Mouse (Mus musculus) midbrain, embryonic 16.5 days (tissue): ENCODE data around the gene Prss41. TPM values are rescaled to one million over a fixed set of nuclear protein-coding genes. Genes with fewer than 3 reads are reported as not detected.
A peak's percentile ranks its signal among the peaks of the same experiment; 100 is the strongest.

Experiments used
- ATAC-seq: fragments of 200-750 bp; cut with Nextera tagmentation; 2 replicates; pipeline ENCODE4 v1.8.0; 2017; ENCODE audit warnings: moderate TSS enrichment
- H3K27ac ChIP-seq: fragments of 300-500 bp; sonication (generic); 2 replicates; pipeline ENCODE4 v1.5.1; 2014; ENCODE audit warnings: mild to moderate bottlenecking, low read length, mixed read lengths
- H3K27me3 ChIP-seq: fragments of 300-500 bp; sonication (generic); 2 replicates; pipeline ENCODE4 v1.6.1; 2014; ENCODE audit warnings: low read depth, low read length, mixed read lengths; ENCODE audit not compliant: control insufficient read depth, insufficient read depth
- H3K36me3 ChIP-seq: fragments of 300-500 bp; sonication (generic); 2 replicates; pipeline ENCODE4 v1.6.1; 2014; ENCODE audit warnings: mild to moderate bottlenecking, low read length, moderate library complexity, mixed read lengths; ENCODE audit not compliant: control insufficient read depth, insufficient read depth
- H3K4me1 ChIP-seq: fragments of 300-500 bp; sonication (generic); 2 replicates; pipeline ENCODE4 v1.6.1; 2014; ENCODE audit warnings: mild to moderate bottlenecking, low read length, mixed read lengths; ENCODE audit not compliant: control insufficient read depth, insufficient read depth
- H3K4me2 ChIP-seq: fragments of 300-500 bp; sonication (generic); 2 replicates; pipeline ENCODE4 v1.6.1; 2014; ENCODE audit warnings: mild to moderate bottlenecking, low read length, mixed read lengths
- H3K4me3 ChIP-seq: fragments of 300-500 bp; sonication (generic); 2 replicates; pipeline ENCODE4 v1.5.1; 2014; ENCODE audit warnings: low read depth, mild to moderate bottlenecking, low read length, moderate library complexity, mixed read lengths
- H3K9ac ChIP-seq: fragments of 300-500 bp; sonication (generic); 2 replicates; pipeline ENCODE4 v1.6.1; 2014; ENCODE audit warnings: low read depth, low read length, mixed read lengths
- H3K9me3 ChIP-seq: fragments of 300-500 bp; sonication (generic); replicated peaks from 2 replicates; pipeline ENCODE4 v1.6.1; 2014; ENCODE audit warnings: mild to moderate bottlenecking, low read length, mixed read lengths; ENCODE audit not compliant: control insufficient read depth, poor library complexity, severe bottlenecking
- WGBS: fragments of 180-500 bp; shearing (Covaris S2); extraction: QIAGEN DNeasy Blood & Tissue Kit; methylation state at CpG from one replicate; pipeline ENCODE4 v1.1.7; 2014; 5-methylcytosine and 5-hydroxymethylcytosine counted together
- polyA plus RNA-seq: library from polyadenylated mRNA; unstranded; fragments of >200 nt; fragmentation: Nextera tagmentation; extraction: Ambion mirVana; gene quantifications from 2 replicates; pipeline ENCODE4 v1.2.1, GENCODE M21; 2015

Prss41 gene
- polyA plus RNA-seq, 1 experiment from 2014 or later, result 1.6 TPM

DNA sequence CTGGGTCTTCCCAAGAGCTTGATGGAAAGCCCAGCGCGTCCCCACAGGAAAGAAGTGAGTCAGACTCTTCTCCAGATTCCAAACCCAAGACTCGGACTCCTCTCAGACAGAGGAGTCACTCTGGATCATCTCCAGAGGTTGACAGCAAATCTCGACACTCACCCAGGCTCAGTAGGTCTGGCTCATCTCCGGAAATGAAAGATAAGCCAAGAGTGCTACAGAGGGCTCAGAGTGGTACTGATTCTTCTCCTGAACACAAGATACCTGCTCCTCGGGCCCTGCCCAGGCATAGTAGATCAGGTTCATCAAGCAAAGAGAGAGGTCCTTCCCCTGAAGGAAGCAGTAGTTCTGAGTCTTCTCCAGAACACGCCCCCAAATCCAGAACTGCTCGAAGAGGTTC, 25.4 kb downstream of the Prss41 start:
- no peak overlapping the region for H3K4me2 ChIP-seq
- WGBS, result 99% methylated on average over 8 of the region's 8 CpGs
- no peaks in the 10 kb centered on the region for H3K27me3 ChIP-seq
- H3K4me1 ChIP-seq, result no peaks in the 10 kb centered on the region
- H3K9me3 ChIP-seq, result peaks cover 17% of the 10 kb centered on the region; the same call in 1 of the 2 replicates
- no peak overlapping the region for H3K9ac ChIP-seq
- no peak for ATAC-seq
- H3K36me3 ChIP-seq, result peaks cover 88% of the 10 kb centered on the region
- no peak overlapping the region for H3K4me3 ChIP-seq
- H3K27ac ChIP-seq, result no peak overlapping the region

DNA sequence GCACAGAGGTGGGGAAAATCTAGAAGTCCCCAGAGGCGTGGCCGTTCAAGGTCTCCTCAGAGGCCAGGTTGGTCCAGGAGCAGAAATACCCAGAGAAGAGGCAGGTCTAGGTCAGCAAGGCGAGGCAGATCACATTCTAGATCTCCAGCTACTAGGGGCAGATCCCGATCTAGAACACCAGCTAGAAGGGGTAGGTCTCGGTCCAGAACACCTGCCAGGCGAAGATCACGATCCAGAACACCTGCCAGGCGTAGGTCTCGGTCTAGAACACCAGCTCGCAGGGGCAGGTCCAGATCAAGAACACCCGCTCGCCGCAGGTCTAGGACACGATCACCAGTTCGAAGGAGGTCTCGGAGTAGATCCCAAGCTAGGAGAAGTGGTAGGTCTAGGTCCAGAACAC, 28.3 kb downstream of the Prss41 start:
- Histone ChIP-seq H3K4me2 (no peak overlapping the region), H3K27me3 (no peaks in the 10 kb centered on the region), H3K4me1 (no peaks in the 10 kb centered on the region), H3K9me3 (peaks cover 17% of the 10 kb centered on the region; the same call in 1 of the 2 replicates), H3K36me3 (peaks cover 80% of the 10 kb centered on the region), H3K27ac (no peak overlapping the region), H3K4me3 (no peak overlapping the region), H3K9ac (no peak overlapping the region)
- WGBS, result 98% methylated on average over 16 of the region's 16 CpGs
- no peak for ATAC-seq

DNA sequence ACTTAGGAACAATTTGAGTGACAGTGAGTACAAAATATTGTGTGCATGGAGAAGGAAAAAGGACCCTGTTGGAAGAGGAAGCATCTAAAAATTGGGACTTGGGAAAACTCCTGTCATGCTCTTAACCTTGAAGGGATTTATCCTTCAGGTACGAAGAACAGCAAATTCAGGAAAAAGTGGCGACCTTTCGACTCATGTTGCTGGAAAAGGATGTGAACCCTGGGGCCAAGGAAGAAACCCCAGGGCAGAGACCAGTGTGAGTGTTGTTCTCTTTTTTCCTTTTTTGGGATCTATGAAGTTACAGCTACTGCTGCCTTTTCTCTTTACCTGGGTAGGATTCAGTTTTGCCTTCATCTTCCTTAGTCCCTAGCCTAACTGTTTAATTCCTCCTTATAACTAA, 36.1 kb downstream of the Prss41 start:
- H3K4me1 ChIP-seq, result peaks cover 28% of the 10 kb centered on the region
- H3K27ac ChIP-seq, result no peak overlapping the region
- no peak overlapping the region for H3K4me3 ChIP-seq
- H3K27me3 ChIP-seq, result no peaks in the 10 kb centered on the region
- H3K9ac ChIP-seq, result no peak overlapping the region
- 94% methylated on average over 3 of the region's 3 CpGs for WGBS
- peaks cover 34% of the 10 kb centered on the region for H3K36me3 ChIP-seq
- H3K9me3 ChIP-seq, result no peaks in the 10 kb centered on the region
- no peak for ATAC-seq
- H3K4me2 ChIP-seq, result no peak overlapping the region

DNA sequence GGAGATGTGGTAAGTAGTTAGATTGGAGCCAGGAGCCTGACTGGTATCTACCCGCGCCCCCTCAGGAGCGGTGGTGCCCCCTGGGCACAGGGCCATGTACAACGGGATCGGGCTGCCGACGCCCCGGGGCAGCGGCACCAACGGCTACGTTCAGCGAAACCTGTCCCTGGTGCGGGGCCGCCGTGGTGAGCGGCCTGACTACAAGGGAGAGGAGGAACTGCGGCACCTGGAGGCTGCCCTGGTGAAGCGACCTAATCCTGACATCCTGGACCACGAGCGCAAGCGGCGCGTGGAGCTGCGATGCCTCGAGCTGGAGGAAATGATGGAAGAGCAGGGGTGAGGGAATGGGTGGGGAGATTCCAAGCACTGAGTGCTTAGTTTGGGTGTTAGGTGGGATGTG, 37.1 kb downstream of the Prss41 start:
- Histone ChIP-seq H3K27ac (no peak overlapping the region), H3K36me3 (peaks cover 27% of the 10 kb centered on the region), H3K9ac (no peak overlapping the region), H3K4me3 (no peak overlapping the region), H3K27me3 (no peaks in the 10 kb centered on the region), H3K4me2 (no peak overlapping the region; the same call in 1 of the 2 replicates), H3K9me3 (no peaks in the 10 kb centered on the region), H3K4me1 (peaks cover 28% of the 10 kb centered on the region)
- 80% methylated on average over 25 of the region's 25 CpGs for WGBS
- ATAC-seq, result no peak

DNA sequence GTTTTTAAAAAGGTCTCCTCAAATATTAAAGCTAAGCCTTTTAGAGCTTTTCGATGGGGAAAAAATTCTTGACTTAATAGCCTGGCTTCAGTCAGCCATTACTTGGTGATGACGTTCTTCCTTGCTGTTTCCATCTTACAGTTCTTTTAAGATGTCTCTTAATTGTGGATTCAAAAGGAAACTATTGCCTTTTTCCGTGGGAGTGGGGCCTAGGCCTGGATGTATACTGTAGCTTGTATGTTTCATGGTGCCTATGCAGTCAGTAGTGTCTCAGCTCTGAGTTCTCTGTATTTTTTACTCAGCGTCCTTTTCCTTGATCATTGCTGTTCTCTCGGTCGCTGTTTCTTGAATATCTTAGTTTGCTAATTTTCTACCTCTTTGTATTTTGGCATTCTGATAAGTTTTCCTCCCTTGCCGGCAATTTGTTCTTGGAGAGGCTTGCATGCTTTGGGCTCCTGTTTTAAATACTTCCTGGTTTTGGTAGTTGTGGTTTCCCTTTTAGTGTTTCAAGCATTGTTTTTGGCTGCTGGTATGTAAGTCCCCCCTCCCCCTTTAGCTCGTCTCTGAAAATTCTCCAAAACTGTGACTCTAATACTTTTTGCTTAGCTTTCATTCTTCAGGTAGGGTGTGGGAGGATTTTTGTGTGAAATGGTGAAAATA, 39.4 kb downstream of the Prss41 start:
- no peaks in the 10 kb centered on the region for H3K27me3 ChIP-seq
- peaks cover 28% of the 10 kb centered on the region for H3K4me1 ChIP-seq
- ATAC-seq, result no peak
- no peaks in the 10 kb centered on the region for H3K9me3 ChIP-seq
- peak overlapping the region; percentile 92 for H3K9ac ChIP-seq
- peak overlapping the region; percentile 83 for H3K4me3 ChIP-seq
- H3K27ac ChIP-seq, result no peak overlapping the region
- 4% methylated on average over 8 of the region's 8 CpGs for WGBS
- H3K4me2 ChIP-seq, result peak overlapping the region; percentile 75
- H3K36me3 ChIP-seq, result peaks cover 12% of the 10 kb centered on the region; the same call in 1 of the 2 replicates

DNA sequence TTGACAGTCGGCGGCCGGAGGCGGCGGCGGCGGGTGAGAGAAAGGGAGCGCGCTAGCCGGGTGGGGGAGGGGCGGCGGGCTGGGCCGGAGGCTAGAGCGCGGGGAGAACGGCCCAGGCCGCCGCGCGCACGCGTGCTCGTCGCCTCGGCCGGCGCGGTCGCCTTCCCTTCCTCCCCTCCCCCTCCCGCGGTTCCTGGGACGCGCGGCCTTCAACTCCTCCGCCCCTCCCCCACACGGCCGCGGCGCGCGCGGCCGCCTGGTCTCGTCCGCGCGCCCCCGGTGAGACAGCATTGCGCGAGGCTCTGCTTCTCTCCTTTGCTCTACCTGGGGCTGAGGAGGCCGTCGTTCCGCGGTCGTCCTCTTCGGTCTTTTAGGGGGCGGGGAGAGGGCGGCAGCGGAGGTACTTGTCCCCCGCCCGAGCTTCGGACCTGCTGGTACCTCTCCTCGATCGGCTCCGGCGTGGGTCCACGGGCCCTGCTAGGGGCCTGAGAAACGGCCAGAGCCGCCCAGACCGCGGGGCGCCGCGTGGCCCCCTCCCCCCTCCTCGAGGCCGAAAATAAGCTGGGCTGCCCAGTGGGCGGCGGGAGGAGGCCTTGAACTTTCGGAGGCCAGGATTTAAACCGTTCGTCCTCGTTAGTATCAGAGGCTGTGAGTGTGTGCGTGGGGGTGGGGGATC, 40.5 kb downstream of the Prss41 start:
- WGBS, result under 1% methylated on average over 55 of the region's 83 CpGs
- peak; percentile 73 for ATAC-seq

DNA sequence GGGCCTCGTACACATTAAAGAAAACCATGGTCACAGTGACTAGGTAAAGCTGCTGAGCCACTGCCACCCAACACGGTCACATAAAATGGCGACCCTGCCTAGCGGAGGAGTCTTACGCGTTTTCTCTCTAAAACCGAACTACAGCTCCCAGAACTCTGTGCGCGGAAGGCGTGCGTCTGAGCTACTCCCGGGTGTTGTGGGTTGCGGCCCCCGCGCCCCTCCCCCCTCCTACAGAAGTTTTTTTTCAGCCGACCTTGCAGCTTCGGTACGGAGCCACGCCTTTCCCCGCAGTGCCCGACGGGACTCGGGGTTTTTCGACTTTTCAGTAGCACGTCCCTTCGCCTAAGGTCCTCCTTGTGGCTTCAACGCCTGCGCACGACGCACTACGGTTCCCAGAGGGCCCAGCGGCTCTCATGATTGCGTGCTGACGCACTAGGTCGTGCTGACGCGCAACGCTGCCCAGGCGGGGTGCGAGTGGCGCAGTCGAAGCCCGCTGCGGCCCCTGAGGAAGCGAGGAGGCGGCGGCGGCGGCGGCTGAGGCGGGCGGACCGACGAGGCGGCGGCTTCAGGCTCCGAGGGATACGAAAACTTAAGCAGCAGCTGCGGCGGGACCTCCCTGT, 41.1 kb downstream of the Prss41 start:
- ATAC-seq, result peak; percentile 99
- WGBS, result under 1% methylated on average over 59 of the region's 60 CpGs
- Histone ChIP-seq H3K4me2 (peak overlapping the region; percentile 53), H3K9me3 (no peaks in the 10 kb centered on the region), H3K4me3 (peak overlapping the region; percentile 83), H3K36me3 (no peaks in the 10 kb centered on the region), H3K4me1 (peaks cover 28% of the 10 kb centered on the region), H3K9ac (peak overlapping the region; percentile 92), H3K27me3 (no peaks in the 10 kb centered on the region), H3K27ac (peak overlapping the region; percentile 98)

More for the DNA sequence above, 40.5 kb downstream of the Prss41 start:
- no peaks in the 10 kb centered on the region for H3K9me3 ChIP-seq
- H3K36me3 ChIP-seq, result peaks cover 5% of the 10 kb centered on the region; the same call in 1 of the 2 replicates
- H3K4me2 ChIP-seq, result peak overlapping the region; percentile 75
- H3K27ac ChIP-seq, result peak overlapping the region; percentile 98
- H3K4me1 ChIP-seq, result peaks cover 28% of the 10 kb centered on the region
- H3K4me3 ChIP-seq, result peak overlapping the region; percentile 83
- H3K9ac ChIP-seq, result peak overlapping the region; percentile 92
- H3K27me3 ChIP-seq, result no peaks in the 10 kb centered on the region

DNA sequence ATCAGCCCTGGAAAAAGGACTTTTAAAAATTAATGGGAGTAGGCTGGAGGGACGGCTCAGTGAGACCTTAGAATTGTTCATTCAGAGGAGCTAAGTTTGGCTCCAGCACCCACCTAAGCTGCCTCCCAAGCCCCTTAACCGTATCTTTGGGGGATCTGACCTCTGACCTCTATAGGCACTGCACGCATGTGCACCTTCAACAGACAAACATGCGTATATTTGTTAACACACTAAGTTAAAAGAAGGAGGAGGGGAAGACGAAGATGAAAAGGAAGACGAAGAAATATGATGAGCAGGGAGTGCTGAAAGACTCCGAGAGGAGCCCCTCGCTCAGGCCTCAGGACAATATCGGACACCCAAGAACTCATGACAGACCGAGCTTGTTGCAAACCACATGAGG, 42.3 kb downstream of the Prss41 start:
- WGBS, result 92% methylated on average over 10 of the region's 10 CpGs
- Histone ChIP-seq H3K4me3 (no peak overlapping the region), H3K27ac (no peak overlapping the region), H3K4me2 (no peak overlapping the region), H3K36me3 (no peaks in the 10 kb centered on the region), H3K27me3 (no peaks in the 10 kb centered on the region), H3K9me3 (no peaks in the 10 kb centered on the region), H3K4me1 (peaks cover 20% of the 10 kb centered on the region), H3K9ac (no peak overlapping the region)
- ATAC-seq, result no peak

DNA sequence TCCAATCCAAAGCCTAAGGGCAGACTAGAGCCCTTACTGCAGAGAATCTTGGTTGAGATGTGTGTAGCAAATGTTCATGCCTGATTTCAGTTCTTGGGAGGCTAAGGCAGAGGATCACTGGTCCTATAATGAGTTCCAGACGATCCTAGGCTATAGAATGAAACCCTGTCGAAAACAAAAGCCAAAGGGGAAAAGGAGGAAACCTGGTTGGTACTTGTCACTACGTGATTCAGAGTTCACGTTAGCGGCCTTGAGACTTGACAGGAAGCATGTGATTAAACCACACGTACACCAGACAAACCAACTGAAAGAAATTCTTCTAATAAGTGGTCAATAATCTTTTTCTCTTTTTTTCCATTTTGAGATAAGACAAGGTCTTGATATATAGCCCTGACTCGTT, 46.7 kb downstream of the Prss41 start:
- Histone ChIP-seq H3K4me2 (no peak overlapping the region), H3K9ac (no peak overlapping the region), H3K27ac (no peak overlapping the region), H3K4me1 (peaks cover 5% of the 10 kb centered on the region; the same call in 1 of the 2 replicates), H3K9me3 (no peaks in the 10 kb centered on the region), H3K27me3 (no peaks in the 10 kb centered on the region), H3K36me3 (no peaks in the 10 kb centered on the region), H3K4me3 (no peak overlapping the region)
- 85% methylated on average over 7 of the region's 7 CpGs for WGBS
- no peak for ATAC-seq
